Mouse (Mus musculus) brain, embryonic 14.5 days (tissue): ENCODE data around the gene Slc35e2. TPM values are rescaled to one million over a fixed set of nuclear protein-coding genes. Genes with fewer than 3 reads are reported as not detected.
A peak's percentile ranks its signal among the peaks of the same experiment; 100 is the strongest.

ENCODE experiments used
- DNase-seq: peaks from one replicate; pipeline ENCODE4 v3.0.0-alpha.2; 2011; ENCODE audit warnings: low read depth
- CTCF ChIP-seq: fragments of 200-500 bp; IDR thresholded peaks from 2 replicates; pipeline ENCODE4 v1.5.1; 2012; ENCODE audit warnings: inconsistent platforms, mild to moderate bottlenecking, moderate library complexity, borderline replicate concordance; ENCODE audit not compliant: insufficient read depth, insufficient read length; ENCODE audit errors: extremely low read depth
- POLR2A ChIP-seq: fragments of 200-500 bp; IDR thresholded peaks from 2 replicates; pipeline ENCODE4 v1.6.1; 2012; ENCODE audit warnings: mild to moderate bottlenecking, inconsistent platforms, borderline replicate concordance; ENCODE audit not compliant: poor library complexity, insufficient read depth, insufficient read length, severe bottlenecking; ENCODE audit errors: extremely low read depth
- polyA plus RNA-seq: library from polyadenylated mRNA; depleted of rRNA; stranded (reverse); fragments of >200 nt; gene quantifications from 2 replicates; pipeline ENCODE4 v1.2.3, GENCODE M21; 2012

Gene Slc35e2
- polyA plus RNA-seq, 1 experiment = 21.8 TPM

- DNase-seq = no peak
- no peak for TF ChIP-seq CTCF
- no peak for TF ChIP-seq POLR2A
These were observed 811 bp downstream of the Slc35e2 start for GRCm38 (mm10) chr4:155601997-155602456.

GRCm38 (mm10) chr4:155602753-155603152 is 1.5 kb downstream of the Slc35e2 start:
- no peak for DNase-seq
- TF ChIP-seq CTCF (no peak), POLR2A (no peak)

DNA sequence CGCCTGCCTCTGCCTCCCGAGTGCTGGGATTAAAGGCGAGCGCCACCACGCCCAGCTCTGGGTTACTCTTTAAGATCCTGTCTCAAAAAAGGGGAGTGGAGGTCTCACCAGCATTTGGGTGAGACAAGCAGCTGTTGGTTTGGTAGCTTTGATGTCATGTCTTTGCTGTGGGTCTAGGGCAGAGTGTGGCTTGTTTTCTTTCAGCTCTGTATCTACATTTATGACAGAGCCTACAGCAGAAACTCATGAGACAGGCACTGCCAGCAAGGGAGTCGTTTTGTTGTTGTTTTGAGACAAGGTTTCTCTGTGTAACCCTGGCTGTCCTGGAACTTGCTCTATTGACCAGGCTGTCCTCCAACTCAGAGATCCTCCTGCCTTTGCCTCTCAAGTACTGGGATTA is 2.6 kb downstream of the Slc35e2 start:
- no peak for TF ChIP-seq POLR2A
- TF ChIP-seq CTCF = no peak

GRCm38 (mm10) chr4:155605132-155605531 is 3.9 kb downstream of the Slc35e2 start:
- TF ChIP-seq POLR2A = no peak
- no peak for TF ChIP-seq CTCF
- DNase-seq = no peak

More for the DNA sequence above, 2.6 kb downstream of the Slc35e2 start:
- DNase-seq = no peak

DNA sequence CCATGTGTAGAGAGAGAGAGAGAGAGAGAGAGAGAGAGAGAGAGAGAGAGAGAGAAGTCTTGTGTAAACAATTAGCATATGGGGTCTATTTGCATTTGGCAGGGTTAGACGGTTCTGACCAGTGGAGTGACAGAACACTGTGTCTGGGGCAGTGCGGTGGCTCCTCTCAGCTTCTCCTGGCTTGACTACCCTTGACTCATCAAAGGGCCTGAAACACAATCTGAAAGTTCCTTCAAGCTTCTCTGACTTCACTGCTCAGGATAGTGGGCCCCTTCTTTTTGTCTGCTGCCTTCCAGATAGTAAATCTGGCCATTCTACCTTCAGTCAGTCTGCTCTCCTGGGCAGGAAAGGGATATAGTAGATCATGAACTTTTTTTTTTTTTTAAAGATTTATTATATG is 5.6 kb downstream of the Slc35e2 start:
- no peak for DNase-seq
- TF ChIP-seq POLR2A (no peak), CTCF (no peak)

- DNase-seq = no peak
- no peak for TF ChIP-seq CTCF
These were observed 10.6 kb downstream of the Slc35e2 start for GRCm38 (mm10) chr4:155611860-155612259.

DNA sequence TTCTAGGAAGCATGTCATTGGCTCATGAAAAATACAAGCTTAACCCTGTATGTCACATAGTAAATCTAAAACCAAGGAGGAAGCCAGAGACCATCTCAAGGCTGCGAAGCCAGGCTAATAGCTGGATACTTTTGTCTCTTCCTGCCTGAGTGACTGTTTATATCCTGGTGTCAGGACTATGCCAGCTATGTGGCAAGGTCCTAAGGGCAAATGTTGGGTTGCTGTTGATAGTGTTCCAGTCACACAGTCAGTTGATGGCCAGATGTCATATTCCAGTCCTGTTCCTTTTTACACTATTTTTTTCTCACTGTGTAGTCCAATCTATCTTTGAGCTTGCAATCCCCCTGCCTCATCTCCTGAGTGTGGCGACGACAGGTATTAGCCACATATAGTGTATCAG is 12.0 kb downstream of the Slc35e2 start:
- TF ChIP-seq POLR2A (no peak), CTCF (no peak)
- no peak for DNase-seq

- no peak for TF ChIP-seq CTCF
- no peak for TF ChIP-seq POLR2A
- no peak for DNase-seq
These were observed 17.1 kb downstream of the Slc35e2 start for GRCm38 (mm10) chr4:155618321-155618720.

DNA sequence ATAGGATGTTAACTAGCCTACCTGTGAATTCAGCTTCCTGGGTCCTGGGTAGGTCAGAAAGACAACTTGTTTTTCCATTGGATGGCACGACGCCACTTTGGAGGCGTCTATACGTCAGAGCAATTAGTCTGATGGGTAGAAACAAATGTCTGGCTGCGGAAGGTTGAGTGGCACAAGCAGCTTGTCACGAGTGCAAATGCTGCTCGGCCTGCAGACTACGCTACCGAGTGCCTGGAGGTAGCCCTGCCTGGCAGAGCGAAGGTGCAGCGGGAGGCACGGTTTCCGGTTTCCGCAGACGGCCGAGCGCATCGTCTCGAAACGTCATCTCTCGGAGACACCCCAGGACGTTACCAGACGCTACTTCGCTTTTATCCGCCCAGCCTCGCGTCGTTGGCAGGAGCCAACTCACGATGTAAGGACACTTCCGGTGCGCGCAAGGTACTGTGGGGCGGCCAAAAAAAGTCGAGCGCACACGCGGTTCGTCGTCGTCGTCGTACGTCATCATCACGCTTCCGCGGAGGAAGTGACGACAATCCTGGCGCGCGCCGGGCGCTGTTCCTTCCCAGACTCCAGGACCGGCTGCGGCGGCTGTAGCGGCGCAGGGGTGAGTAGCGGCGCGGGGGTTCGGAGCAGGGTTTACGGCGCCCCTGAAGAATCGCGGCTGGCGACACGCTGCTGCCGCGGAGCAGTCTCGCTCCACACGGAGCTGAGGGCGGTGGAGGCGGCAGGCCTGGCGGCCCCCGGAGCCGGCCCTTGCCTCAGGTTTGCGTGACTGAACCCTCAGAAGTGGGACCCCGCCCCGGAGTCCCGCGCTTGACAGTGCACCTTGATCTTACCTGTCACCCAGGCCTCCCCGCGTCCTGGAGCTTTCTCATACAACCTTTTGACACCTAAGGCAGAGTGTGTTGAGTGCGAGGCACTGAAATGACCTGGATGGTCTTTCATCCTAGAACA is 23.4 kb downstream of the Slc35e2 start, which contains the start of gene Cdk11b:
Gene Cdk11b, plus strand, starts transcription at position 517 of the 954 bp plus-strand sequence.
- DNase-seq = peak; percentile 100
- 0 out of 2 replicates have a peak, but pooled peaks have one; percentile 7 for TF ChIP-seq POLR2A
- no peak for TF ChIP-seq CTCF

- DNase-seq = no peak
- no peak for TF ChIP-seq POLR2A
- TF ChIP-seq CTCF = no peak
These were observed 29.1 kb downstream of the Slc35e2 start for GRCm38 (mm10) chr4:155630267-155630666.

DNA sequence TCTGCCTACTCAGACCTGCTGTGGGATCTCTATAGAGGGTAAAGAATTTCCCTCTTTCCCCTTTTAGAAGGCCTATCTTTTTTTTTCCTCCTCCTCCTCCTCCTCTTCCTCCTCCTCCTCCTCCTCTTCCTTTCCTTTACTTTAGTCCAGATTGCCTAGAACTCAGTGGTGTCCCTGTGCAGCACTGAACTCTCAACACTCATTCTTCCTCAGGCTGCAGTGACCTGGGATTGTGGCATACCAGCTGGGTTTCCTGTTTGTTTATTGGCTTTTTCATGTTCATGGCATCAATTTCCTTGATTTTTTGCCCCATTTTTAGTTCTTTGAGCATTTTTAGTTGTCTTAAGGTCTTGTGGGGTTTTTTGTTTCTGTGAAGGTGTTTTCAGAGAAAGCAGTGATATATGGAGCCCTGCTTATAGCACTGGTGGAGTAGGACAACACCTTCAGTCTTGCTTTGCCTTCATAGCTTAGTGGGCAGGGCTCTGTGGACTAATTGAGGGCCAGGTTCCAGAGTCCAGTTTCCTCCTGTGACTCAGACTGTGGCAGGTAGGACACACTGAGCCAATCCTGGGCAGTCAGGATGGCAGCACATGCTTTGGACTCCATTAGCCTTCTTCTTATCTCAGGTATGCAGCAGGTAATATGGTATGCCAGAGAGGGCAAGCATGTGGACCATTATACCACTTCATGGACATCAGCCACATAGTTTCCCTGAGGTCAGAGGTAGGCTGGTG is 34.7 kb downstream of the Slc35e2 start:
- DNase-seq = no peak
- no peak for TF ChIP-seq POLR2A
- no peak for TF ChIP-seq CTCF
